Mouse (Mus musculus) small intestine, adult 2 months (tissue): ENCODE results near the gene Timp2. TPM values are rescaled to one million over a fixed set of nuclear protein-coding genes. Genes with fewer than 3 reads are reported as not detected.

Source experiments
- H3K27ac ChIP-seq: fragments of 200-500 bp; 2 replicates; pipeline ENCODE4 v1.5.1; 2012; ENCODE audit warnings: low read depth, low read length, control low read depth, inconsistent platforms; ENCODE audit not compliant: insufficient read depth
- H3K27me3 ChIP-seq: fragments of 200-500 bp; 2 replicates; pipeline ENCODE4 v1.6.1; 2012; ENCODE audit warnings: mild to moderate bottlenecking, moderate library complexity, low read length, inconsistent platforms; ENCODE audit not compliant: control insufficient read depth, insufficient read depth
- H3K36me3 ChIP-seq: fragments of 200-500 bp; 2 replicates; pipeline ENCODE4 v1.6.1; 2012; ENCODE audit warnings: mild to moderate bottlenecking, low read length, control low read depth, inconsistent platforms; ENCODE audit not compliant: control insufficient read depth, insufficient read depth
- H3K4me1 ChIP-seq: fragments of 200-500 bp; 2 replicates; pipeline ENCODE4 v1.6.1; 2012; ENCODE audit warnings: low read length, inconsistent platforms, mixed read lengths; ENCODE audit not compliant: control insufficient read depth, insufficient read depth, insufficient read length
- H3K4me3 ChIP-seq: fragments of 200-500 bp; 2 replicates; pipeline ENCODE4 v1.5.1; 2012; ENCODE audit warnings: low read depth, mild to moderate bottlenecking, control low read depth, inconsistent platforms, low read length, moderate library complexity
- CTCF ChIP-seq: fragments of 200-500 bp; IDR thresholded peaks from 2 replicates; pipeline ENCODE4 v1.5.1; 2012; ENCODE audit warnings: low read depth, mild to moderate bottlenecking, control low read depth, inconsistent platforms, low read length, moderate library complexity, mixed read lengths; ENCODE audit not compliant: insufficient replicate concordance, insufficient read length; ENCODE audit errors: extremely low read depth
- POLR2A ChIP-seq: fragments of 200-500 bp; IDR thresholded peaks from 2 replicates; pipeline ENCODE4 v1.6.1; 2012; ENCODE audit warnings: low read depth, mild to moderate bottlenecking, control low read depth, inconsistent platforms, low read length, moderate library complexity
- WGBS: fragments of 180-500 bp; shearing (Covaris S2); methylation state at CpG from one replicate; pipeline ENCODE4 v1.1.7; 2018; 5-methylcytosine and 5-hydroxymethylcytosine counted together
- polyA plus RNA-seq: library from polyadenylated mRNA; depleted of rRNA; stranded (reverse); fragments of >200 nt; gene quantifications from 2 replicates; pipeline ENCODE4 v1.2.3, GENCODE M21; 2012

Gene Timp2
- polyA plus RNA-seq, 1 experiment: 27.7 TPM

DNA sequence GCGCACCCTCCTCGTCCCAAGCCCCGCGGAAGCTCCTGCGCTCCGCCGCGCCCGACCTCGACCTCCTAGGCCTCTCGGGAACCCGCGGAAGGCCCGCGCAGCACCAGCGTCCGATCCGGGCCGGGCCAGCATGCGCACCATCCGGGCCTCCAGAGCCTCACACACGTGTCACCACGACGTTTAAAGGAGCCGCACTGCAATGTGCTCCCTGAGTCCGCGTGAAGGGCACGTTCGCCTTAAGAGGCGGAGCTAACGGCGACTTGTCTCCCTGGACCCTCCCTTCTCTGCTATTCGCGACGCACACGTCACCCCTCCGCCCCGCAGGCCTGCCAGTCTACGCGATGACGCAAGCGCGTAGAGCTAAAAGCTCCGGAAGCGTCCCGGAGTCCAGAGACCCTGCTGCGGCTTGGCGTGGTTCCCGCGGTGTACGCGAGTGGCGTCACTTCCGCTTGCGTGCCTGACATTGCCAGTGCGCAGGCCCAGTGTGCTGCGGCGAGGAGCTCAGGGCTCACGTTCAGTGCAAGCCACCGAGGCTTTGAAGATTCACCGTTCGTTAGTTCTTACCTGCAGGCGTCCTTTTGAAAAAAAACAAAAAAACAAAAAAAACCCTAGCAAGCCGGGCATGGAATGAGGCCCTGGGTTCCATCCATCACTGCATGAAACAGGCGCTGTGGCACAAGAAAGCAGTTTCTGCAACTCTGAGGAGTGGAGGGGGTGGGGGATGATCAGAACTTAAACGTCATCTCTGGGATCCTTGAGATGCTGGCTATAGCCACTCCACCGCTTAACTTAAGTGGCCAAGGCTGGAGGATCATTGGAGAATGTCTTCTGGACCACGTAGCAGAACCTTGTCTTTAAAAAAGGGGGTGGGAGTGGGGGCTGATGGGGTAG lies 65.3 kb downstream of the Timp2 start, which contains the start of gene Usp36:
Gene Usp36, minus strand, starts transcription at position 246 of the 891 bp plus-strand sequence.
- Histone ChIP-seq H3K36me3 (peaks cover 13% of the 10 kb centered on the region), H3K27ac (peak within 1 kb of the TSS; percentile 77), H3K27me3 (no peaks in the 10 kb centered on the region), H3K4me3 (peak within 1 kb of the TSS; percentile 81), H3K4me1 (peaks cover 9% of the 10 kb centered on the region; the same call in 1 of the 2 replicates)
- TF ChIP-seq CTCF (0 out of 2 replicates have a peak, but pooled peaks have one; percentile 17), POLR2A (peak; percentile 83)
- 1% methylated on average over 68 of the region's 68 CpGs for WGBS

DNA sequence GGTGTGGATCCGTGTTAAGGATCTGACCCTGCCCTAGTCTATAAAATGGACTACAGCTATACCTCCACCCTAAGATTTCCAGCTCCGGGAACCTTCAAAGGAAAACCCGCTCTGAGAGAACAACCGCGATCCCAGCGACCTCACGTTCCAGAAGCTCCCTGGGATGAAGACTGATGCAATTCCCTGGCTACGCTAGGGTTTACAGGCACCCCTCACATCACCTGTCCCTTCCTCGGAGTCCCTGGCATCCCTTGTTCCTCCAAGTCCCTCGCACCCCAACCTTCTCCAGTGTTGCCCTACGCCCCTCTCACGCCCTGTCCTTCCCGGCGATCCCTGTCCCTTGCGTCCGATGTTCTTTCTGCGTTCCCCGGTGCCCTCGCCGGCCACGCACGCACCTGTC lies 66.0 kb downstream of the Timp2 start:
- H3K27ac ChIP-seq: peak overlapping the region; percentile 77
- peaks cover 20% of the 10 kb centered on the region for H3K36me3 ChIP-seq
- no peak for TF ChIP-seq CTCF
- TF ChIP-seq POLR2A: no peak
- H3K4me3 ChIP-seq: peak overlapping the region; percentile 81
- peaks cover 9% of the 10 kb centered on the region; the same call in 1 of the 2 replicates for H3K4me1 ChIP-seq
- WGBS: under 1% methylated on average over 22 of the region's 22 CpGs
- no peaks in the 10 kb centered on the region for H3K27me3 ChIP-seq

DNA sequence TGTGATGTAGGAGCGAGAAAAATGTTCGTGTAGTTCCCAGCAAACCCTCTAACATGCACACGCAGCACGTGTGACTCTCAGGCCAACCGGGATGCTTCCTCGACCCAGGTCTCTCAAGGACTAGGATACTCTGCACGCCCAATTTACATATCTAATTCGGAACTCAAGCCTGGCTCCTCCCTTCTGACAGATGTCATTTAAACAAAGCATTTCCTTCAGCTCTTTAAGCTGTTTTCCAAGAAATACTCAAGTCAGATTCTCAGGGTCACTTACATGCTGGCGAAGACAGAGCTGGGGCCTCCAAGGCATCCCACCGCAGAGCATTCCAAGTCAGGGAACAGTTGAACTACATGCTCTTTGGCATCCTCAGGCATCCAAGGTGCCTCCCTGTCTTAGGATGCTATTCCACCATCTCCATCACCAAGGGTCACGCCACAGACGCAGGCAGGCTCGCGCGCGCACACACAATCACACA lies 66.5 kb downstream of the Timp2 start:
- no peaks in the 10 kb centered on the region for H3K27me3 ChIP-seq
- peak overlapping the region; percentile 81 for H3K4me3 ChIP-seq
- 1% methylated on average over 16 of the region's 16 CpGs for WGBS
- peaks cover 9% of the 10 kb centered on the region; the same call in 1 of the 2 replicates for H3K4me1 ChIP-seq
- H3K36me3 ChIP-seq: peaks cover 20% of the 10 kb centered on the region
- TF ChIP-seq POLR2A (no peak), CTCF (no peak)
- H3K27ac ChIP-seq: peak overlapping the region; percentile 77; the same call in 1 of the 2 replicates

DNA sequence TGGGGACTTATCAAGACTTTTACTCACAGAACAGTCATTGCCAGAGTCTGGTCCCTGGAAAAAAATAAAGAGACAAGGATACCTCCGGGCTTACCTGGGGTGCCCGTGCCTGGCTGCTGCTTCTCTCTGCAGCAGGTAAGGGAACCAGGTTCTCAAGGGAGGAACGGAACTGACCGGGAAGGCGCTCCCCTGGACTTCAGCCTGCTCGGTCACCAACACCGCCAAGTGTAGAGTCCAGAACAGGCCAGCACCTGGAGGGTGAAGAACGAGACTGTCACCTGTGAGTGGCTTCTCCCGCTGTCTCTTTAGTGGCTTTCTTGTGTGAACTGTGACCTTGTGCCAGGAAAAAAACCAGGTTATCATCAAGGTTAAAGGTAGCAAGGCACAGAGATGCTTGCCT lies 68.0 kb downstream of the Timp2 start:
- Histone ChIP-seq H3K4me1 (peaks cover 9% of the 10 kb centered on the region; the same call in 1 of the 2 replicates), H3K27ac (no peak overlapping the region), H3K27me3 (no peaks in the 10 kb centered on the region), H3K36me3 (peaks cover 33% of the 10 kb centered on the region), H3K4me3 (no peak overlapping the region)
- 86% methylated on average over 9 of the region's 9 CpGs for WGBS
- TF ChIP-seq POLR2A: no peak
- no peak for TF ChIP-seq CTCF

DNA sequence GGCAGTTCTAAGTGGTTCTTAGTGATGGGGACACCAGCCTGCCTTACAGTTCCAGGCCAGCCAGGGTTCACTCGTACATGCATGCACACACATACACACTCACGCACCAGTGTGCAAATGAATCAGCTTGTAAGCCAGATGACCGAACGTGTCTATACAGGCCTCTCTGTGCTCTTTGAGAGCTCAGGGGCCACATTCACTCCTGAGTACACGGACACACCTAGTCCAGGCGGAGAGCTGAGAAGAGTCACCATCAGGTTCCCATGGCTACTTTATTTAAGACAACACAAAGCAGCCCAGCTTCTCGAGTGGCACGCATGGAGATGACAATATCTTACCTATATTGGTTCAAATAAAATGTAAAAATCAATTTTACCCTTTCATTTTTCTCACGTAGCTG lies 69.1 kb downstream of the Timp2 start:
- WGBS: 83% methylated on average over 9 of the region's 9 CpGs
- no peak overlapping the region for H3K27ac ChIP-seq
- TF ChIP-seq CTCF: no peak
- no peak for TF ChIP-seq POLR2A
- H3K4me3 ChIP-seq: no peak overlapping the region
- H3K36me3 ChIP-seq: peaks cover 42% of the 10 kb centered on the region
- peaks cover 9% of the 10 kb centered on the region; the same call in 1 of the 2 replicates for H3K4me1 ChIP-seq
- no peaks in the 10 kb centered on the region for H3K27me3 ChIP-seq

DNA sequence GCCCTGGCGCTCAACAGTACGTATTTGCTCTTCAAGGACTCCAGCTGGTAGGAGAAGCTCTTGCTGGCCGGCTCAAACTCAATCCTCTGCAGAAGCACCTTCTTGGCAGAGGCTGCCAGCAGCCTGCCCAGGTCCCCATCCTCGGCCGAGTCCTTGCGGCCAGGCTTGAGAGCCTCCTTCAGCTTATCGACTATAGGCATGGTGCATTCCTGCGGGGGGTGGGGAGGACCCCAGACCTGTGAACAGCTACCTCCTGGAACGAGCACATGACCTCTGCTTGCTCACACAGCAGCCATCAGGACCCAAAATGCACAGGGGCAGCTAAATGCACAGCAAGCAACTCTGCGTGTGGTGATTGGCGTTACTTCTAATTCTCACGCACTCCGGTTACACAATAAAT lies 69.7 kb downstream of the Timp2 start:
- no peaks in the 10 kb centered on the region for H3K27me3 ChIP-seq
- H3K27ac ChIP-seq: no peak overlapping the region
- H3K4me1 ChIP-seq: peaks cover 9% of the 10 kb centered on the region; the same call in 1 of the 2 replicates
- peaks cover 44% of the 10 kb centered on the region for H3K36me3 ChIP-seq
- H3K4me3 ChIP-seq: no peak overlapping the region
- TF ChIP-seq CTCF: no peak
- WGBS: 92% methylated on average over 13 of the region's 13 CpGs

DNA sequence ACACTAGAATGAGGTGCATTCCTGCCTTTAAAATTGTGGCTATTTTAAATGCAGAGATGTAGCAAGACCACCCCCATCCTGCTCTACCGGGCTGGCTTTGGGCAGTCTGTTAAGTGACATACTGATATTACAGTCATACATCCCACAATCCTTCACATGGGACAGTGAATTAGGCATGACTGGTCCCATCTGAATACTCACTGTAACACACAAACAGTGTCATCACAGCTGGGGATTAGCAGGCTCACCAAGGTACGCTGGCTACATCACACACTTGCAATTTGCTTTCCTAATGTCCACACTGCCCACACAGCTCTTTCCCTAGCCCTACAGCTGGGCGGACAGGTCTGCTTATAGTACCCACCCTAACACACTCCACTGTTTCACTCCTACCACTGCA lies 75.3 kb downstream of the Timp2 start:
- H3K4me3 ChIP-seq: no peak overlapping the region
- no peaks in the 10 kb centered on the region for H3K27me3 ChIP-seq
- H3K27ac ChIP-seq: no peak overlapping the region
- H3K4me1 ChIP-seq: no peaks in the 10 kb centered on the region
- TF ChIP-seq CTCF (no peak), POLR2A (no peak)
- H3K36me3 ChIP-seq: peaks cover 78% of the 10 kb centered on the region
- 95% methylated on average over 3 of the region's 3 CpGs for WGBS
